Mouse (Mus musculus): ENCODE data around the gene Atp2b1.
"Not testable (repeated sequence)": the region's sequence is repeated elsewhere in the genome, so short reads cannot be mapped to it uniquely, and the experiment has no call there.

Atp2b1 gene

GRCm38 (mm10) chr10:98967240-98967891 lies 53.2 kb downstream of the Atp2b1 start:
- no peak for DNase-seq

GRCm38 (mm10) chr10:98970917-98971316 lies 56.7 kb downstream of the Atp2b1 start:
- no peak for DNase-seq

GRCm38 (mm10) chr10:98972359-98972758 lies 58.2 kb downstream of the Atp2b1 start:
- DNase-seq: no peak

- DNase-seq: no peak
These were observed 58.9 kb downstream of the Atp2b1 start for GRCm38 (mm10) chr10:98972912-98973605.

GRCm38 (mm10) chr10:98974645-98975044 lies 60.4 kb downstream of the Atp2b1 start:
- DNase-seq: no peak

GRCm38 (mm10) chr10:98975611-98976010 lies 61.4 kb downstream of the Atp2b1 start:
- no peak for DNase-seq

- DNase-seq: no peak
These were observed 62.8 kb downstream of the Atp2b1 start for GRCm38 (mm10) chr10:98976877-98977494.

- DNase-seq: no peak
These were observed 64.6 kb downstream of the Atp2b1 start for GRCm38 (mm10) chr10:98978766-98979165.

- no peak for DNase-seq
These were observed 65.1 kb downstream of the Atp2b1 start for GRCm38 (mm10) chr10:98979296-98979695.

- DNase-seq: no peak
These were observed 65.7 kb downstream of the Atp2b1 start for GRCm38 (mm10) chr10:98979951-98980350.

GRCm38 (mm10) chr10:98991964-98992363 lies 77.8 kb downstream of the Atp2b1 start:
- DNase-seq: no peak

- no peak for DNase-seq
These were observed 79.0 kb downstream of the Atp2b1 start for GRCm38 (mm10) chr10:98993186-98993585.

GRCm38 (mm10) chr10:98995016-98995747 lies 81.0 kb downstream of the Atp2b1 start:
- not testable (repeated sequence) for DNase-seq

- DNase-seq: no peak
These were observed 90.7 kb downstream of the Atp2b1 start for GRCm38 (mm10) chr10:99004866-99005265.

- no peak for DNase-seq
These were observed 96.9 kb downstream of the Atp2b1 start for GRCm38 (mm10) chr10:99011084-99011483.

- no peak for DNase-seq
These were observed 97.9 kb downstream of the Atp2b1 start for GRCm38 (mm10) chr10:99012086-99012485.

- DNase-seq: no peak
These were observed 100.5 kb downstream of the Atp2b1 start for GRCm38 (mm10) chr10:99014737-99015136.

- DNase-seq: no peak
These were observed 102.8 kb downstream of the Atp2b1 start for GRCm38 (mm10) chr10:99016996-99017395.

- no peak for DNase-seq
These were observed 113.3 kb downstream of the Atp2b1 start for GRCm38 (mm10) chr10:99027462-99027861.

- DNase-seq: no peak
These were observed 115.6 kb downstream of the Atp2b1 start for GRCm38 (mm10) chr10:99029844-99030243.

- no peak for DNase-seq
These were observed 119.9 kb downstream of the Atp2b1 start for GRCm38 (mm10) chr10:99033830-99034828.

Data from cerebellum, adult 18-20 months (tissue).